Mouse (Mus musculus) monocyte, adult 2 months (primary cell): ENCODE results near the gene Fgf11.
A peak's percentile ranks its signal among the peaks of the same experiment; 100 is the strongest.

Experiments used
- DNase-seq, 2 experiments: peaks; one replicate each; pipeline ENCODE4 v3.0.0; 2022; ENCODE audit warnings: low spot score in 2 of 2, low read depth in 1 of 2

The Fgf11 gene

GRCm38 (mm10) chr11:69789431-69789830 is 12.2 kb downstream of the Fgf11 start:
- DNase-seq, result no peak

- DNase-seq, result no peak
These were observed 14.4 kb downstream of the Fgf11 start for GRCm38 (mm10) chr11:69787306-69787705.

GRCm38 (mm10) chr11:69784793-69785272 is 16.8 kb downstream of the Fgf11 start:
- no peak for DNase-seq

- DNase-seq, result no peak
These were observed 19.8 kb downstream of the Fgf11 start for GRCm38 (mm10) chr11:69781828-69782227.

DNA sequence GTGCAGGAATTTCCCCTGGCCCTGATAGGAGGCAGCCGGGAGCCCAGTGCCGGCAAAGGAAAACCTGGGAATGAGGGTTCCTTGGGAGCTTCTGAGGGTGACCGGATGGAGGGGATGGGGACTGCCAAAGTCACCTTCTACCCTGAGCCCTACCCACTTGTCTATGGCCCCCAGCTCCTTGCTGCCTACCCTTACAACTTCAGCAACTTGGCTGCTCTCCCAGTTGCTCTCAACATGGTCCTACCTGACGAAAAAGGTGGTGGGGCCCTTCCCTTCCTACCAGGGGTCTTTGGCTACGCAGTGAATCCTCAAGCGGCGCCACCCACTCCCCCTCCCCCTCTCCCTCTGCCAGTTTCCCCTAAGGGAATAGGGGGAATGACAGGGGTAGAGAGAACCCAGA is 22.7 kb downstream of the Fgf11 start:
- no peak for DNase-seq

DNA sequence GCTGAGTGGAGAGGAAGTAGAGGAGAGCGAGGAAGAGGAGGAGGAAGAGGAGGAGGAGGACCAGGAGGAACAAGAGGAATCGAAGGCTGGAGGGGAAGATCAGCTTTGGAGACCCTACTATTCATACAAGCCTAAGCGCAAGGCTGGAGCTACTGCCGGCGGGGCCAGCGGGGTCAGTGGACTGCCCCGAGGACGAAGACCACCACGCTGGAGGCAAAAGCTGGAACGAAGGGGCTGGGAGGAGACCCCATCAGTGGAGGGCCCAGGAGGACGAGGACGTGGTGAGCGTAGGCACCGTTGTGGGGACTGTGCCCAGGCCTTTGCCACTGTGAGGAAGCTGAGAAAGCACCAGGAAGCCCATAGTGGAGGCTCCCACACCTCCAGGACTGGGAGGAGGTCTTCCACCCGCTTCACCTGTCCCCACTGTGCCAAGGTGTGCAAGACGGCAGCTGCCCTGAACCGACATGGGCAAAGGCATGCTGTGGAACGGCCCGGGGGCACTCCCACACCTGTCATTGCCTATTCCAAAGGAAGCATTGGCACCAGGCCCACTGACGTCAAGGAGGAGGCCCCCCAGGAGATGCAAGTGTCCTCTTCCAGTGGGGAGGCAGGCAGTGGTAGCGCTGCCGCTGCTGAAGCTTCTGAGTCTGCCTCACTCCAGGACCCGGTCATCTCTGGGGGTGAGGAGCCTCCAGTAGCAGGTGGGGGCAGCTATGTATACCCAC is 23.2 kb downstream of the Fgf11 start:
- no peak for DNase-seq

DNA sequence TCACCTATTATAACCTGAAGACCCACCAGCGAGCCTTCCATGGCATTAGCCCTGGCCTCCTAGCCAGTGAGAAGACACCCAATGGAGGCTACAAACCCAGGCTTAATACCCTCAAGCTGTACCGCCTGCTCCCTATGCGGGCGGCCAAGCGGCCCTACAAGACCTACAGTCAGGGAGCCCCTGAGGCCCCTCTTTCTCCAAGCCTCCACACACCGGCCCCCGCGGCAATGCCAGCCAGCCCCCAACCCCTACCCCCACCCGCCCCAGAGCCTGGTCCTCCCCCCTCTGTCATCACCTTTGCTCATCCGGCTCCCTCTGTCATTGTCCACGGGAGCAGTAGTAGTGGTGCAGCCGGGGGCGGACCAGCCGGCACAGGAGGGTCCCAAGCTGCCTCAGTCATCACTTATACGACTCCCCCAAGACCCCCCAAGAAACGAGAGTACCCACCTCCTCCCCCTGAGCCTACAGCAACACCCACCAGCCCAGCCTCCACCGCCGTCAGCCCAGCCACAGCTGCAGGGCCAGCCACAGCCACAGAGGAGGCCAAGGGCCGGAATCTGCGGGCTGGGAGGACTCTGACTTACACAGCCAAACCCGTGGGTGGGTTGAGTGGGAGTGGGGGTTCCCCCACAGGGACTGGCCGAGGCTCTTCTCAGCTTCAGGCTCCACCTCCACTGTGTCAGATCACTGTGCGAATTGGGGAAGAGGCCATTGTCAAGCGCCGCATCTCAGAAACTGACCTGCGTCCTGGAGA is 24.0 kb downstream of the Fgf11 start:
- no peak for DNase-seq

DNA sequence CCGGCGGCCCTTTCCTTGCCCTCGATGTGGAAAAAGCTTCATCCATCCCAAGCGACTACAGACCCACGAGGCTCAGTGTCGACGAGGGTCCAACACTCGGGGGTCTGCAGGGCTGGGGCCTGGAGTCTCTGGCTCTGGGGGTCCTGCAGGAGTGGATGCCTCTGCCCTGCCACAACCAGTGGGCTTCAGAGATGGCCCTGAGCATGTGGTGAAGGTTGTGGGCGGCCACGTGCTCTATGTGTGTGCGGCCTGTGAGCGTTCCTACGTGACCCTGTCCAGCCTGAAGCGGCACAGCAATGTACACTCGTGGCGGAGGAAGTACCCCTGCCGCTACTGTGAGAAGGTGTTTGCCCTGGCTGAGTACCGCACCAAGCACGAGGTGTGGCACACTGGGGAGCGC is 25.2 kb downstream of the Fgf11 start:
- DNase-seq, result no peak

- DNase-seq, result no peak
These were observed 25.9 kb downstream of the Fgf11 start for GRCm38 (mm10) chr11:69775716-69776115.

GRCm38 (mm10) chr11:69774961-69775360 is 26.7 kb downstream of the Fgf11 start:
- DNase-seq, result no peak

DNA sequence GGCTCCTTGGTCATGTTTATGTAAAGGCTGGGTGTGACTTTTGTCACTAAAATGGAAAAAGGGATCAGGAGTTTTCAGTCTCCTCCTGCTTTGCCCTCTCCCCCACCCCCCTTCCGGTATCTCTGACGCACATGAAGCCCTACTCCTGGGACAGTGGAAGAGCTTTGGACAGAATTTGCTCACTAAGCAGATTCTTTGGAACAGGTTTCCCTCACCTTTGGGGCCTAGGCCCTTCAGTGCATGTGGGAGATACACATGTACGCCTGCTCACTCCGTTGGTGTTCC is 34.1 kb downstream of the Fgf11 start:
- DNase-seq, result no peak

DNA sequence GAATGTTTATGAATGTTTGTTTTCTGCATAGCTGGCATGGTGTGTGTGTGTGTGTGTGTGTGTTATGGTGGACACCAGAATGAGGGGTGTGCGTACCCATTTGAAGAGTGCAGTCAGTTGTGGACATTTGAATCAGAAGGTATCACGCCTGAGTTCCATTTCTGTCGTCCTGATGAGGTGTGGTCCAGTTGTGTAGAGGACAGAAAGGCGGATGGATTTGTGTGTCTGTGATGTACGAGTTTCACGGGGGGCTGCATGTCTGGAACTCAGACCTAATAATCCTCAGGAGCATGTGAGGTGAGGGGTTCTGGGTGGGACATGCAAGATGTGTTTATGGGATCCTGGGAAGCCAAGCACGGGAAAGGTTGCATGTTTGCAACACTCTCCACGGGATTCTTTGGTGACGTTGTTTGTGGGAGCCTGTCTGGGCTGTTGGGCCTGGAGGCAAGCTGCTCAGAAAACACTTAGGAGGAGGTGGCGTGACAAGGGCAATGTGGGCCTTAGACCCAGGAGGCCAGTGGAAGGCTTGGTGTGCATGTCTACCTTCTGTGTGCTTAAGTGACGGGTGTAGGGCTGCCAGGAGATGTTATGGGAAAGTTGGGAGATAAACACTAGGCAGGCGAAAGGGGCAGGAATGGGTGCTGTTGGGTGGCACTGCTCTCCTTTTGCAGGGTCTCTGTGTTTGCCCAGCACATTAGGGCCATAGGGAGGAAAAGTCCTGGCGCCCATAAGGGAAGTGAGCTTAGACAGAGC is 34.6 kb downstream of the Fgf11 start:
- DNase-seq, result no peak

GRCm38 (mm10) chr11:69766126-69766609 is 35.5 kb downstream of the Fgf11 start:
- DNase-seq, result no peak

GRCm38 (mm10) chr11:69765221-69766125 is 36.2 kb downstream of the Fgf11 start, which contains the start of gene Zbtb4:
Zbtb4 (plus strand) TSS chr11:69765912.
- no peak for DNase-seq

DNA sequence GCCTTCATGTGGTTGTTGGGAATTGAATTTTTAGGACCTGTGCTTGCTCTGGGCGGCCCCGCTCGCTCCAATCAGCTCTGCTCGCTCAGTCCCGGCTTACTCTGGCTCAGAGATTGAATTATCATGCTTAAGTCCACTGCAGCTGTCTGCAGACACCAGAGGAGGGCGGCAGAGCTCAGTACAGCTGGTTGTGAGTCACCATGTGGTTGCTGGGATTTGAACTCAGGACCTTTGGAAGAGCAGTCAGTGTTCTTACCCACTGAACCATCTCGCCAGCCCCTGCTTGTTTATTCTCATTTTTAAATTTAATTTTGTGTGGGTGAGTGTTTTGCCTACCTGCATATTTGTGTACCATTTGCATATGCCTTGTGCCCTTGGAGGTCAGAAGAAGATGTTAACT is 38.1 kb downstream of the Fgf11 start:
- DNase-seq, result no peak

DNA sequence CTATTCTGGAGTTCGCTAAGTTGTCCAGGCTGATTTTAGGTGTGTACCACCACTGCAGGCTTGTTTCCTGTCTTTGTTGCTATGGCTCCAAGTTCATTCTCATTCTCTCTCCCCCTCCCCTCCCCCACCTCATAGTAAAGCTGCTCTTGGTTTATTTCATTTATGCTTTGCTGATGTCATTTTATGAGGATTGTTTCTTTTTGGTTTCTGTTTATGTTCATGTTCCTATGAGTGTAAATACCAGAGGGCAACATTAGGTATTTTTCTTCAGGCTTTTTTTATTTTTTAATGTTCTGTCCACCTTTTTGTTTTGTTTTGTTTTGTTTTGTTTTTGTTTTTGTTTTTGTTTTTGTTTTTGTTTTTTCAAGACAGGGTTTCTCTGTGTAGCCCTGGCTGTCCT is 39.8 kb downstream of the Fgf11 start, which contains the start of gene Slc35g3:
TSS of gene Slc35g3 (minus strand) at position 101 of the 400 bp plus-strand sequence.
- no peak for DNase-seq

DNA sequence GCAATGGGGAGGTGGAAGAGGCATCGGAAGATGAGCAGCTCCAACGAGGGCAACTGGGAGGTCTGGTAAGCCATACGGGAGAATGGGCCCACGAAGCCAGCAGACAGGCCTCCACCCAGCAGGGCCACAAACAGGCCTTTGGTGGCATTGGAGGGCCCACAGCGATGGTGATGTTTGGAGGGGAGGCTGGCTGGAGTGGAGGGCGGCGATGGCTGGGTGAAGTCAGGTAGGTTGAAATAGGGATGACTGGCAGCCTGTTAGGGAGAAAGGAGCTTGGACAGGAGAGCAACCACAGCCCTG is 40.8 kb downstream of the Fgf11 start:
- no peak for DNase-seq

GRCm38 (mm10) chr11:69760160-69760900 is 41.3 kb downstream of the Fgf11 start:
- no peak for DNase-seq

DNA sequence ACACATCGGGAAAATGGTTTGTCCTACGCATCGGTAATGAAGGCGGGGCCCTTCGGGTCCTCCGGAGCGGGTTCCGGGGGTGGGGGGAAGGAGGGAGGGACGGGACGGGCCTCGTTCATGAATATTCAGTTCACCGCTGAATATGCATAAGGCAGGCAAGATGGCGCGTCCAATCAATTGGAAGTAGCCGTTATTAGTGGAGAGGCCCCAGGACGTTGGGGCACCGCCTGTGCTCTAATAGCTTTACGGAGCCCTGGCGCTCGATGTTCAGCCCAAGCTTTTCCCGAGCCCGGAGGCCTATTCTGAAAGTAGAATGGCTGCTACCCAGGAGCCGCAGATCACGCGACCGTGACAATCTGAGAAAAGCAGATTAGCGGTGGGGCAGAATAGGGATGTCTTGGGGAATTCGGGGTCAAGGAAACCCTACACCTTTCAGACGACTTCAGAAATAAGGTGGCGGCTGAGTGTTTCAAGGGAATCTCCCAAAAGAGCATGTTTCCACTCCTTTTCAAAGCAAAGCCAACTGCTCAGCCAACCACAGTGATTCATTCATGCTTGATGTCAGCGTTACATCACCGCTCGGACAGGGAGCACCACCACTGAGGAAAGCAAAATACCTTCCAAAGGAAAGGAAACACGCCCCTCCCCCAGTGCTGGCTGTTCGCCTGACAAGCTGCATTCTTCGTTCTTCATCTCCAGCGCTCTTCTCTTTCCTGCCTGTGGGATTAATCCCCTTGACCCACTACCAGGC is 42.5 kb downstream of the Fgf11 start:
- peak in 1 of 2 experiments; percentile 32 for DNase-seq
